Mouse (Mus musculus): ENCODE measurements around the gene Sipa1l1. TPM values are rescaled to one million over a fixed set of nuclear protein-coding genes. Genes with fewer than 3 reads are reported as not detected.

The Sipa1l1 gene
- polyA plus RNA-seq, 1 experiment from 2014 or later = 14.3 TPM

DNA sequence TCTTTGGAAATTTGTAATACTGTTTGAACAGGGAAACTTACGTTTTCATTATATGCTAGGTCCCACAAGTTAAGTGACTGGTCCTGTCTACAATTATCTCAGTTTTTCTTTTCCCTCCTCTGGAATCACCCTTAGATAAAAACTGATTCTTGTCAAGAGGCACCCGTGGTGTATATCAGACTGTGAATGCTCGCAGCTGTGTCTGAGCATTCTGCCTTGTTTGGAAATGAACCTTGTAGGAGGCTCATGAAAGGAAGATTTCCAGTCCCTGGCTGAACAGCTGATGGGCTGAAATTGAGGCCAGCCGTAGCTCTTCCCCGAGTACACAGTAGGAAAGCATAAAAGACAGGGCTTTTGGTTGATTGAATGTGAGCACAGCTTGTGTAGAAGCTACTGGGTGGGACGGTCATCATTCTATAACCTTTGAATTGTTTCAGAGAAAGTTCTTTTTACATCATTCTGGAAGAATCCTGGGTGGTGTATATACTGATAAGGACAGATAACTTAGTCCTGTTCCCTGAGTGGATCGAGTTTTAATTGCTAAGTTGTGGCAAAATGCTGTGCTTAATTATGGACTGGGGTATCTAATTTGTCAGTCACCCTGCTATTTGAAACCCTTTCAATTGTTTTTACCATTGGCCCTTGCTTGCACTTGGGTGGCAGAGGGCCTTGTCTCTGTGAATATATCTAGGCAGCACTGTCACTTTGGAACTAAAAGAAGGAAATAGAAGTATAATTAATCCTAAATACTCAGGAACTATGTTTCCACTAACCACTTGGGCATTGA lies 240.8 kb downstream of the Sipa1l1 start:
- H3K27ac ChIP-seq = no peak overlapping the region
- H3K9me3 ChIP-seq = 0 out of 2 replicates have a peak, but pooled peaks cover 3% of the 10 kb centered on the region
- no peaks in the 10 kb centered on the region for H3K27me3 ChIP-seq
- H3K4me1 ChIP-seq (replicated peaks) = peaks cover 3% of the 10 kb centered on the region; the same call in 1 of the 2 replicates
- H3K9ac ChIP-seq (replicated peaks) = no peak overlapping the region
- no peak overlapping the region for H3K4me2 ChIP-seq (replicated peaks)
- no peak overlapping the region for H3K4me3 ChIP-seq (replicated peaks)
- ATAC-seq = no peak
- 80% methylated on average over 7 of the region's 7 CpGs for WGBS
- 0 out of 2 replicates have a peak, but pooled peaks cover 2% of the 10 kb centered on the region for H3K36me3 ChIP-seq

DNA sequence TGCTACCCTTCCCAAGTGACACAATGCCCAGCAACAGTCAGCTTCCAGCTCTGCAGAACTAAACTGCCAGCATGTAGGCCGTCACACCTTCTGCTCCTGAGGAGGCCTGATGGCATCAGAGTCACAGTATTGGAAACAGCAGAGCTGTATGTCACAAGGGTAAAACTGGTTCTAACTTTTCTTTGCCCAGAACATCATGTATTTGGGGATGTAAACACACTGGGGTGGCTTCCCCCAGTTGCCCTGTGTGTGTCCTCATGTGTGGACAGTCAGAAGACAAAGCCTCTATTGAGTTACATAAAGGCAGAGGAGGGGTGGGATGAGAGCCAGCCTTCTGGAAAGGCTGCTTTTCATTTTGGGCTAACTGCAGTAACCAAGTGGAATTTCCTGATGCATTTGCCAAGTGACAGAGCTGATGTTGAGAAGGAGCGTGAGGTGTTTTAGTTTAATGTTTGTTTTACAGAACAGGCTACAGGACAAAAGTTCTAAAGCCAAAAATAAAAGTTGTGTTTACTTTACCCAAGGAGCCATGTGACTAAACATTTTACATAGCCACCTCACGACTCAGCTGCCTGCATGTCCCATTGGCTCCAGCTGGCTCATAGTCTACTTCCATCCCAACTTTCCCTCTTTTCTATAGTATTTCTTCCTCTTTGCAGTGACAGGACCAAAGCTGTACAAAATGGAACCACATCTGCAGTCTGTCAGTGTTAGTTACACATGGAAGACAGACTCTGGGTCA lies 243.3 kb downstream of the Sipa1l1 start:
- H3K9me3 ChIP-seq = 0 out of 2 replicates have a peak, but pooled peaks cover 3% of the 10 kb centered on the region
- ATAC-seq = no peak
- peaks cover 3% of the 10 kb centered on the region; the same call in 1 of the 2 replicates for H3K4me1 ChIP-seq (replicated peaks)
- H3K27me3 ChIP-seq = no peaks in the 10 kb centered on the region
- peaks cover 9% of the 10 kb centered on the region for H3K36me3 ChIP-seq
- H3K9ac ChIP-seq (replicated peaks) = no peak overlapping the region
- no peak overlapping the region for H3K4me2 ChIP-seq (replicated peaks)
- H3K4me3 ChIP-seq (replicated peaks) = no peak overlapping the region
- H3K27ac ChIP-seq = peak overlapping the region; percentile 32; the same call in 1 of the 2 replicates
- WGBS = 67% methylated on average over 3 of the region's 3 CpGs

DNA sequence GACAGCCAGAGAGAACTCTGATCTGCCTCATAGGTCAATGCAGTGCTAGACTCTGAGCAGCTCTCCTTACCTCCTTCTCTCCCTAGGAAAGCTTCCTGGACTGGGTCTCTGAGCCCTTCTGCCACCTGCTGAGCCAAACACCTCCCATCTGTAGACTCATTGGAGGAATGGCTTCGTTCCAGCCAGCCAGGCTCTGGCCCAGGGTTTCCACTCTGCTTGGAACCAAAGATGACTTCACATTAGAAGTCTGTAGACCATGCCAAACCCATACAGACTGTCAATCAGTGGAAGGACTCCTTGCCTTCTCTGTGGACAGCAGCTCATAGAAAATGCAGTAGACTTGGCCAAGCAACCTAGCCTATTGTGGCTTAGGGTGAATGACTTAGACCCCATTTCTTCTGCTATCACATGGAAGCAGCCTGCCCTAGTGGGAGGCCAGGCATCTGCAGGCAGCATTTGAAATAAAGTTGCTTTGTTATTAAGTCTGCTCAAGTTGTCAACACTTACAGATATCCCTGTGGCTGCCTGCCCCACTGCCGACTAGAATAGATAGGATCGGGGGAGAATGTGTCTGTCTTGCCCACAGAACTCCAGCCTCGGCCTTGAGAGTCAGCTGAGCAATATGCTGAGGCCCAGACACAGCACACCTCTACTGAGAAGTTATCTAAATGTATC lies 246.7 kb downstream of the Sipa1l1 start:
- Histone ChIP-seq H3K27me3 (no peaks in the 10 kb centered on the region), H3K36me3 (peaks cover 11% of the 10 kb centered on the region), H3K4me3 (replicated peaks) (no peak overlapping the region), H3K9ac (replicated peaks) (no peak overlapping the region), H3K27ac (no peak overlapping the region), H3K4me1 (replicated peaks) (no peaks in the 10 kb centered on the region; the same call in 1 of the 2 replicates), H3K9me3 (0 out of 2 replicates have a peak, but pooled peaks cover 3% of the 10 kb centered on the region), H3K4me2 (replicated peaks) (no peak overlapping the region)
- ATAC-seq = no peak
- WGBS = 74% methylated on average over 4 of the region's 4 CpGs

DNA sequence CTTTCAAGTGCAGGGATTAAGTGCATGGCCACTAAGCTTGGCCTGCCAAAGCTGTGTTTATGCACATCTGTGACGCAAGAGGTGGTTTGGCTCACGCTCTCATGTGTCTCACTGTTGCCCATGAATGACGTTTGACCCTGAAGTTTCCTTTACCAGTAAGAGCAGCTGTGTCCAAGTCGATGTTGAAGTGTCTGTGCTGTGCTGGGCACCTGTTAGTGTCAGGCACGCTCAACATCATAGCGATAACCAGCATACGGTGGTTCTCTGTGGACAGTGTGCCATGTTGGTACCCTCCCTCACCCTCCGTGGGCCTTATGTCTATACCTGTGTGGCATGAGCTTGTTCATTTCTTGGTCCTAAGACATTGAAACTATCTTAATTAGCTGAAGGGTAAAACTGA lies 249.9 kb downstream of the Sipa1l1 start:
- WGBS = 96% methylated on average over 8 of the region's 8 CpGs

DNA sequence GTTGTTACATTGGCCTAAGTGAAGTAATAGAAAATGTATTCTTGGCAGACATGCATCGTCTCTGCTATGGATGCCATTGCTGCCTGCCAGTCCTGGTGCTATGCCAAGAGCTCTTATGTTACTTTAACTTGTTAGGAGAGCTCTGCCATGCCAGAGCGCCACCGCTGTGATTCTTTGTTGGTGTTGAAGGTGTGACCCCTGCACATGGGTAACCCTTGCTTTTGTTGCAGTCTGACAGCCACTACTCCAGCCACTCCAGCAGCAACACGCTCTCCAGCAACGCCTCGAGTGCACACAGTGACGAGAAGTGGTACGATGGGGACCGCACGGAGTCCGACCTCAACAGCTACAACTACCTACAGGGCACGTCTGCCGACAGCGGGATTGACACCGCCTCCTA lies 255.7 kb downstream of the Sipa1l1 start:
- Histone ChIP-seq H3K36me3 (peaks cover 40% of the 10 kb centered on the region), H3K27me3 (no peaks in the 10 kb centered on the region), H3K4me3 (replicated peaks) (no peak overlapping the region), H3K27ac (no peak overlapping the region), H3K4me1 (replicated peaks) (no peaks in the 10 kb centered on the region), H3K9ac (replicated peaks) (no peak overlapping the region), H3K4me2 (replicated peaks) (no peak overlapping the region), H3K9me3 (no peaks in the 10 kb centered on the region)
- ATAC-seq = no peak
- WGBS = 92% methylated on average over 15 of the region's 15 CpGs

More for the DNA sequence above, 249.9 kb downstream of the Sipa1l1 start:
- no peaks in the 10 kb centered on the region for H3K9me3 ChIP-seq
- H3K27ac ChIP-seq = no peak overlapping the region
- peaks cover 27% of the 10 kb centered on the region for H3K36me3 ChIP-seq
- no peaks in the 10 kb centered on the region for H3K4me1 ChIP-seq (replicated peaks)
- H3K4me2 ChIP-seq (replicated peaks) = no peak overlapping the region
- ATAC-seq = no peak
- no peak overlapping the region for H3K4me3 ChIP-seq (replicated peaks)
- no peaks in the 10 kb centered on the region for H3K27me3 ChIP-seq
- H3K9ac ChIP-seq (replicated peaks) = no peak overlapping the region

DNA sequence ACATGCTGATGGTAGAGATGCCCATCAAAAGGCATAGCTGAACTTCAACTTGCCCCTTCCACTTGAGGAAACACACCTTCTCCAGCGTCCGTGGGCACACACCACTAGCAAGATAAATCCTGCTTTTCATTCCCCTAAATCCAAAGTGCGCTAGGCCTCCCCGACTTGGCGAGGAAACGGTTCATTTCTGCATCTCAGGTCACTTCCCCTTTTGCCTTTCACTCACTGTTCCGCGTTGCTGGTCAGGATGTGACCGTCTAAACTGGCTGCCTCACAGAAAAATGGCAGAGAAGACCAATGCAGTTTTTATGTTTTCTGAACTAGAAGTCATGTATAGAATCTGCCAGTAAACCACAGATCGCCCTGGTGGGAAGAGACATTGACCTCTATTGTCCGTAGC lies 256.7 kb downstream of the Sipa1l1 start:
- WGBS = 88% methylated on average over 11 of the region's 11 CpGs
- H3K36me3 ChIP-seq = peaks cover 40% of the 10 kb centered on the region
- H3K27ac ChIP-seq = no peak overlapping the region
- H3K4me1 ChIP-seq (replicated peaks) = no peaks in the 10 kb centered on the region
- H3K4me3 ChIP-seq (replicated peaks) = no peak overlapping the region
- no peak overlapping the region for H3K9ac ChIP-seq (replicated peaks)
- H3K27me3 ChIP-seq = no peaks in the 10 kb centered on the region
- no peak overlapping the region for H3K4me2 ChIP-seq (replicated peaks)
- no peaks in the 10 kb centered on the region for H3K9me3 ChIP-seq
- no peak for ATAC-seq

DNA sequence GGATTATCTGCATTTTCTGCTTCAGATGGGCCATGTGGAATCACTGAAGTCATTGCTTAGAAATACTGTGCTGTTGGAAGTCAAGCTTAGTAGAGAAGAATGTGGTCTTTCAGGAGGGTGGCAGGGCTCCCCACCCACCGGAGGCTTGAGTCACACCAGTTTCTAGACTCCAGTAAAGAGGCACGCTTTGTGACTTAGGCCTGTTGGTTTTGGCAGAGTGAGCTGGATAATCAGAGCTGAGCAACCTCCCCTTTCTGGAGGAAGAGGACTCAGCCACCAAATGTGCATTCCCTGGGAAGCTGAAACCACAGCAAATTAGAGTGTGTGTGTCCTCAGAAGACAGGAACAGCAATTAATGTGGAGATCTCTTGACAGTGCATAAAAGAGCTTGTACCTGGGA lies 258.3 kb downstream of the Sipa1l1 start:
- 90% methylated on average over 2 of the region's 2 CpGs for WGBS
- no peaks in the 10 kb centered on the region for H3K9me3 ChIP-seq

DNA sequence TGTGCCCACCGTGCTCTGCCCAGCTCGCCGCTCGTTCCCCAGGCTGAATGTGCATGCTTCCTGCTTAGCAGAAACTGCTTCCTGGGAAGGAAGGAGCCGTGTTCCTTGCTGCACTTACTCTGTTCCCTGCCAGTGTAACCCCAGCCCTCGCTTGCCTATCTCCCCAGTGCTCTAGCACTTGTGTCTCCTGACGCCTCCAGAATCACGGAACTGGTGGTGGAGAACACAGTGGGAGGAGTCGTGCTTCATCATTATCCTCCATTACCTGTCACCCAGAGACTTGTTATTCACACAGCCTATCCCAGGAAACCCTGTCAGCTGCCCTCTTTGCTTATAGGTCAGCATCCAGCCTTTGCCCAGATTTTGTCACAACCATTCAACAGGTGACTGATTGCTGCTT lies 259.3 kb downstream of the Sipa1l1 start:
- Histone ChIP-seq H3K9me3 (no peaks in the 10 kb centered on the region), H3K4me2 (replicated peaks) (no peak overlapping the region), H3K9ac (replicated peaks) (no peak overlapping the region), H3K36me3 (peaks cover 26% of the 10 kb centered on the region), H3K27ac (no peak overlapping the region), H3K4me3 (replicated peaks) (no peak overlapping the region), H3K27me3 (no peaks in the 10 kb centered on the region), H3K4me1 (replicated peaks) (no peaks in the 10 kb centered on the region; the same call in 1 of the 2 replicates)
- no peak for ATAC-seq
- 87% methylated on average over 9 of the region's 9 CpGs for WGBS

More for the DNA sequence above, 258.3 kb downstream of the Sipa1l1 start:
- Histone ChIP-seq H3K27ac (no peak overlapping the region), H3K4me2 (replicated peaks) (no peak overlapping the region), H3K36me3 (peaks cover 36% of the 10 kb centered on the region), H3K9ac (replicated peaks) (no peak overlapping the region), H3K4me1 (replicated peaks) (no peaks in the 10 kb centered on the region), H3K27me3 (no peaks in the 10 kb centered on the region), H3K4me3 (replicated peaks) (no peak overlapping the region)
- ATAC-seq = no peak

DNA sequence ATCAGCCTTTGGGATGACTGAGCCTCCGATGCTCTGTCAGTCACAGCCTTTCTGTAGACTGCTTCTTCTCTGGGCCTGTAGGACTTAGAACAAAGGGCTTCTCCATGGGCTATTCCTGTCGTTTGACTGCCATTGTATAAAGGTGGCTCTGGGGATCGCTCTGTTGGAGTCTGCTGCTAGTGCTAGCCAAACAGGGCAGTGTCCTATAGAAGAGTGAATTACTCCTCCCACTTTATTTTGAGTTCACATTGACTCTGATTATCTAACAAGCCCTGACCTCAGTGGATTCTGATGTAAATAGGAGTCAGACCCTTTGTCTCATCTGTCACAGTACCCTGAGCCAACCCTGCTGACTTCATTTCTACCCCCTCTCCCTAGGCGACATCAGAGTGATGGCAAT lies 264.2 kb downstream of the Sipa1l1 start:
- no peak overlapping the region for H3K9ac ChIP-seq (replicated peaks)
- H3K27me3 ChIP-seq = no peaks in the 10 kb centered on the region
- no peak overlapping the region for H3K4me2 ChIP-seq (replicated peaks)
- WGBS = 27% methylated on average over 4 of the region's 4 CpGs
- H3K4me1 ChIP-seq (replicated peaks) = peaks cover 5% of the 10 kb centered on the region; the same call in 1 of the 2 replicates
- H3K36me3 ChIP-seq = peaks cover 22% of the 10 kb centered on the region
- no peaks in the 10 kb centered on the region for H3K9me3 ChIP-seq
- H3K27ac ChIP-seq = no peak overlapping the region
- H3K4me3 ChIP-seq (replicated peaks) = no peak overlapping the region
- ATAC-seq = no peak

DNA sequence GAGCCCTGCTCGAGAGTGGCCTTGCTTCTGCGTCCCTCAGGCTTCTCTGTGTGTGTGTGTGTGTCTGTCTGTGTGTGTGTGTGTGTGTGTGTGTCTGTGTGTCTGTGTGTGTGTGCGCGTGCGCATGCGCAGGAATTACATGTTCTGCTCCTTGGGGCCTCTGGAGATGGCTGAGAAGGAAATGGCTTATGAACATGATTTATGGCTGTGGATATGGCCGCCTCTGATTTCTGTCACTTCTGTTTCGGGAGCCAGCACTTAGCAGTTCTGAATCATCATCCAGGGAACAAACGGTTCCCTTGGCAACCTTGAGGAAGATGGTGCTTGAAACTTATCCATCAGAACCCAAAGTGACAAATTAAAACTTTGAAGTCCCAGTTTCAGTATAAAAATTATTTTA lies 265.5 kb downstream of the Sipa1l1 start:
- H3K27me3 ChIP-seq = no peaks in the 10 kb centered on the region
- H3K36me3 ChIP-seq = peaks cover 33% of the 10 kb centered on the region
- H3K9me3 ChIP-seq = no peaks in the 10 kb centered on the region
- 94% methylated on average over 9 of the region's 9 CpGs for WGBS
- H3K4me2 ChIP-seq (replicated peaks) = no peak overlapping the region
- ATAC-seq = no peak
- H3K9ac ChIP-seq (replicated peaks) = no peak overlapping the region
- H3K27ac ChIP-seq = no peak overlapping the region
- H3K4me1 ChIP-seq (replicated peaks) = peaks cover 5% of the 10 kb centered on the region; the same call in 1 of the 2 replicates
- no peak overlapping the region for H3K4me3 ChIP-seq (replicated peaks)

DNA sequence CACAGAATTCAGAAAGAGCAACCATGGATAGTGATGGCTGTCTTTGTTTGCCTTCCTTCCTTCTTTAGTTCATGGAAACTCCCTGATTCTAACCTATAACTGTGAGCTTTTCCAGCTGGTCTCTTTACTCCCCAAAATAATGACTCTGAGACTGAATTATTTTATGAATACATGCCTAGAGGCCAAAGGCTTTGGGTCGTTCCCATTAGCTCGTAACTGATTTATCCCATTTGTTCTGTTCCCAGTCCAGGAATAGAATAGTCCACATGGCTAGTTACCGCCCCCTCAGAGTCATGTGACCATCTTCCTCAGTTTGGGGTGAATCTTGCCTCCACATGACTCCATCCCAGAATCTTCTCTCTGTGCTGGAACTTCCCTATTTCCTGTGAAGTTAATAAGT lies 272.4 kb downstream of the Sipa1l1 start:
- H3K9me3 ChIP-seq = no peaks in the 10 kb centered on the region
- H3K36me3 ChIP-seq = peaks cover 57% of the 10 kb centered on the region
- no peak overlapping the region for H3K4me2 ChIP-seq (replicated peaks)
- no peak for ATAC-seq
- no peaks in the 10 kb centered on the region for H3K4me1 ChIP-seq (replicated peaks)
- 91% methylated on average over 3 of the region's 3 CpGs for WGBS
- no peak overlapping the region for H3K9ac ChIP-seq (replicated peaks)
- no peak overlapping the region for H3K4me3 ChIP-seq (replicated peaks)
- H3K27ac ChIP-seq = no peak overlapping the region
- H3K27me3 ChIP-seq = no peaks in the 10 kb centered on the region

DNA sequence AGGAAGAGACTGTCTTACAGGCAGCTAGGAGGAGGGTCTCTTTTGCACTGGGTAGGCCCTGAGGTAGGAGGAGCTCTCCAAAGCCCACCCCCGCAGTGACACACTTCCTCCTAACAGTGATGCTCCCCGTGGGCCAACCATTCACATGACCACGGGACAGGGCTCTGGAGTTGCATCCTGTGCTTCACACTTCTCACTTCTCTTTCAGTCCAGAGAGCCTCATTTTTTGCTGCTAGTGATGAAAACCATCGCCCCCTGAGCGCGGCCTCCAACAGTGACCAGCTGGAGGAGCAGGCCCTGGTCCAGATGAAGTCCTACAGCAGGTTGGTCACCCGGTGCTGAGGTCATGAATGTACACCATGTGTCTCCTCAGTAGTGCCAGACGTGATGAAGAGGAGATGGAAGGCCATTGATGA lies 277.5 kb downstream of the Sipa1l1 start:
- Histone ChIP-seq H3K4me1 (replicated peaks) (no peaks in the 10 kb centered on the region), H3K27ac (no peak overlapping the region), H3K27me3 (no peaks in the 10 kb centered on the region), H3K9me3 (no peaks in the 10 kb centered on the region), H3K9ac (replicated peaks) (no peak overlapping the region), H3K36me3 (peaks cover 42% of the 10 kb centered on the region), H3K4me3 (replicated peaks) (no peak overlapping the region), H3K4me2 (replicated peaks) (no peak overlapping the region)
- no peak for ATAC-seq
- 94% methylated on average over 8 of the region's 8 CpGs for WGBS
